Mouse (Mus musculus) intestine, postnatal 0 days (tissue): ENCODE results near the gene Rpl36a. TPM values are rescaled to one million over a fixed set of nuclear protein-coding genes. Genes with fewer than 3 reads are reported as not detected.

Source experiments
- ATAC-seq: fragments of 200-750 bp; cut with Nextera tagmentation; 2 replicates; pipeline ENCODE4 v1.8.0; 2017; ENCODE audit warnings: mild to moderate bottlenecking, moderate TSS enrichment, moderate library complexity
- H3K27ac ChIP-seq: fragments of 300-500 bp; sonication (generic); 2 replicates; pipeline ENCODE4 v1.5.1; 2014; ENCODE audit warnings: mild to moderate bottlenecking, low read depth, low read length, moderate library complexity
- H3K27me3 ChIP-seq: fragments of 300-500 bp; sonication (generic); replicated peaks from 2 replicates; pipeline ENCODE4 v1.6.1; 2014; ENCODE audit warnings: low read length, mixed read lengths; ENCODE audit not compliant: control insufficient read depth, insufficient read depth
- H3K36me3 ChIP-seq: fragments of 300-500 bp; sonication (generic); 2 replicates; pipeline ENCODE4 v1.6.1; 2014; ENCODE audit warnings: mild to moderate bottlenecking, moderate library complexity; ENCODE audit not compliant: control insufficient read depth, insufficient read depth
- H3K4me1 ChIP-seq: fragments of 300-500 bp; sonication (generic); replicated peaks from 2 replicates; pipeline ENCODE4 v1.6.1; 2014; ENCODE audit warnings: antibody characterized with exemption, low read length, mixed read lengths; ENCODE audit not compliant: control insufficient read depth, insufficient read depth
- H3K4me2 ChIP-seq: fragments of 300-500 bp; sonication (generic); replicated peaks from 2 replicates; pipeline ENCODE4 v1.6.1; 2014; ENCODE audit warnings: low read depth, mild to moderate bottlenecking, moderate library complexity
- H3K4me3 ChIP-seq: fragments of 300-500 bp; sonication (generic); 2 replicates; pipeline ENCODE4 v1.5.1; 2014; ENCODE audit warnings: low read depth, low read length
- H3K9ac ChIP-seq: fragments of 300-500 bp; sonication (generic); 2 replicates; pipeline ENCODE4 v1.6.1; 2014; ENCODE audit warnings: mild to moderate bottlenecking, low read depth, low read length
- H3K9me3 ChIP-seq: fragments of 300-500 bp; sonication (generic); 2 replicates; pipeline ENCODE4 v1.6.1; 2016; ENCODE audit warnings: mixed run types; ENCODE audit not compliant: control insufficient read depth
- CTCF ChIP-seq: sonication (generic); IDR thresholded peaks from 2 replicates; pipeline ENCODE4 v1.5.1; 2016; ENCODE audit warnings: low read depth, mild to moderate bottlenecking, control low read depth, antibody characterized with exemption, moderate library complexity
- WGBS: fragments of 180-500 bp; shearing (Covaris S2); extraction: QIAGEN DNeasy Blood & Tissue Kit; methylation state at CpG from one replicate; pipeline ENCODE4 v1.1.7; 2014; 5-methylcytosine and 5-hydroxymethylcytosine counted together
- polyA plus RNA-seq: library from polyadenylated mRNA; unstranded; fragments of >200 nt; fragmentation: Nextera tagmentation; extraction: Ambion mirVana; gene quantifications from 2 replicates; pipeline ENCODE4 v1.2.1, GENCODE M21; 2015

Gene Rpl36a
- polyA plus RNA-seq, 1 experiment from 2014 or later, result 308 TPM

- H3K9me3 ChIP-seq, result no peaks in the 10 kb centered on the region
- H3K36me3 ChIP-seq, result no peaks in the 10 kb centered on the region
- no peaks in the 10 kb centered on the region for H3K4me1 ChIP-seq
- H3K4me2 ChIP-seq, result peak overlapping the region; percentile 56
- peak; percentile 68 for ATAC-seq
- 13% methylated on average over 14 of the region's 15 CpGs for WGBS
- no peak overlapping the region for H3K9ac ChIP-seq
- H3K27me3 ChIP-seq, result no peaks in the 10 kb centered on the region
- H3K4me3 ChIP-seq, result peak overlapping the region; percentile 24; the same call in 1 of the 2 replicates
- no peak for TF ChIP-seq CTCF
- H3K27ac ChIP-seq, result peak overlapping the region; percentile 50; the same call in 1 of the 2 replicates
Observed at GRCm38 (mm10) chrX:134612285-134612959, 27.0 kb downstream of the Rpl36a start.

- Histone ChIP-seq H3K4me2 (no peak overlapping the region), H3K27me3 (no peaks in the 10 kb centered on the region), H3K4me1 (no peaks in the 10 kb centered on the region), H3K4me3 (no peak overlapping the region), H3K27ac (no peak overlapping the region), H3K36me3 (no peaks in the 10 kb centered on the region), H3K9ac (no peak overlapping the region), H3K9me3 (no peaks in the 10 kb centered on the region)
- WGBS, result 72% methylated on average over 2 of the region's 2 CpGs
- peak; percentile 53 for TF ChIP-seq CTCF
- no peak for ATAC-seq
Observed at GRCm38 (mm10) chrX:134614306-134614705, 28.9 kb downstream of the Rpl36a start.

GRCm38 (mm10) chrX:134619695-134620094 lies 34.2 kb downstream of the Rpl36a start:
- H3K27ac ChIP-seq, result no peak overlapping the region
- no peak for ATAC-seq
- no peak overlapping the region for H3K4me2 ChIP-seq
- no peaks in the 10 kb centered on the region for H3K36me3 ChIP-seq
- H3K4me1 ChIP-seq, result no peaks in the 10 kb centered on the region
- no peaks in the 10 kb centered on the region for H3K9me3 ChIP-seq
- no peak overlapping the region for H3K9ac ChIP-seq
- TF ChIP-seq CTCF, result no peak
- H3K4me3 ChIP-seq, result no peak overlapping the region
- H3K27me3 ChIP-seq, result no peaks in the 10 kb centered on the region
- 65% methylated on average over 9 of the region's 9 CpGs for WGBS

GRCm38 (mm10) chrX:134620254-134620865 lies 34.9 kb downstream of the Rpl36a start:
- Histone ChIP-seq H3K4me3 (no peak overlapping the region), H3K9me3 (no peaks in the 10 kb centered on the region), H3K4me2 (no peak overlapping the region), H3K27me3 (no peaks in the 10 kb centered on the region), H3K9ac (no peak overlapping the region), H3K36me3 (no peaks in the 10 kb centered on the region), H3K4me1 (no peaks in the 10 kb centered on the region), H3K27ac (no peak overlapping the region)
- ATAC-seq, result no peak
- no peak for TF ChIP-seq CTCF
- WGBS, result 51% methylated on average over 8 of the region's 8 CpGs

GRCm38 (mm10) chrX:134621685-134622084 lies 36.2 kb downstream of the Rpl36a start:
- no peak for ATAC-seq
- Histone ChIP-seq H3K9me3 (no peaks in the 10 kb centered on the region), H3K27me3 (no peaks in the 10 kb centered on the region), H3K4me1 (no peaks in the 10 kb centered on the region), H3K9ac (no peak overlapping the region), H3K36me3 (no peaks in the 10 kb centered on the region), H3K4me3 (no peak overlapping the region), H3K27ac (no peak overlapping the region), H3K4me2 (no peak overlapping the region)
- 65% methylated on average over 3 of the region's 3 CpGs for WGBS
- no peak for TF ChIP-seq CTCF

GRCm38 (mm10) chrX:134623350-134623749 lies 37.9 kb downstream of the Rpl36a start:
- 67% methylated on average over 4 of the region's 4 CpGs for WGBS
- TF ChIP-seq CTCF, result no peak

More at GRCm38 (mm10) chrX:134623350-134623749, 37.9 kb downstream of the Rpl36a start:
- H3K4me3 ChIP-seq, result no peak overlapping the region
- H3K27me3 ChIP-seq, result no peaks in the 10 kb centered on the region
- H3K4me2 ChIP-seq, result no peak overlapping the region
- H3K4me1 ChIP-seq, result no peaks in the 10 kb centered on the region
- ATAC-seq, result no peak
- no peaks in the 10 kb centered on the region for H3K36me3 ChIP-seq
- H3K9ac ChIP-seq, result no peak overlapping the region
- H3K9me3 ChIP-seq, result no peaks in the 10 kb centered on the region
- H3K27ac ChIP-seq, result no peak overlapping the region
